Mouse (Mus musculus): ENCODE measurements around the gene Tceanc2. TPM values are rescaled to one million over a fixed set of nuclear protein-coding genes. Genes with fewer than 3 reads are reported as not detected.

Tceanc2 gene
- polyA plus RNA-seq, 1 experiment, result 15.9 TPM

GRCm38 (mm10) chr4:107159166-107159773 is 19.6 kb downstream of the Tceanc2 start:
- Histone ChIP-seq H3K4me1 (ENCODE audit: control insufficient read depth, insufficient read depth, insufficient read length, low read length) (peaks cover 5% of the 10 kb centered on the region; the same call in 1 of the 2 replicates), H3K27ac (replicated peaks; ENCODE audit: low read depth, low read length) (no peak overlapping the region)

GRCm38 (mm10) chr4:107156983-107157401 is 21.9 kb downstream of the Tceanc2 start:
- H3K4me3 ChIP-seq (ENCODE audit: insufficient read depth, low read depth, low read length), result no peak overlapping the region
- H3K27ac ChIP-seq (replicated peaks; ENCODE audit: low read depth, low read length), result no peak overlapping the region
- H3K4me1 ChIP-seq (ENCODE audit: control insufficient read depth, insufficient read depth, insufficient read length, low read length), result peaks cover 5% of the 10 kb centered on the region; the same call in 1 of the 2 replicates

More at GRCm38 (mm10) chr4:107159166-107159773, 19.6 kb downstream of the Tceanc2 start:
- H3K4me3 ChIP-seq (ENCODE audit: insufficient read depth, low read depth, low read length), result no peak overlapping the region

GRCm38 (mm10) chr4:107152571-107152970 is 26.3 kb downstream of the Tceanc2 start:
- Histone ChIP-seq H3K4me1 (ENCODE audit: control insufficient read depth, insufficient read depth, insufficient read length, low read length) (no peaks in the 10 kb centered on the region), H3K4me3 (ENCODE audit: insufficient read depth, low read depth, low read length) (no peak overlapping the region), H3K27ac (replicated peaks; ENCODE audit: low read depth, low read length) (no peak overlapping the region)

GRCm38 (mm10) chr4:107150991-107151390 is 27.9 kb downstream of the Tceanc2 start:
- no peak overlapping the region for H3K27ac ChIP-seq (replicated peaks; ENCODE audit: low read depth, low read length)
- no peaks in the 10 kb centered on the region for H3K4me1 ChIP-seq (ENCODE audit: control insufficient read depth, insufficient read depth, insufficient read length, low read length)

GRCm38 (mm10) chr4:107143511-107143910 is 35.4 kb downstream of the Tceanc2 start:
- Histone ChIP-seq H3K4me3 (ENCODE audit: insufficient read depth, low read depth, low read length) (no peak overlapping the region), H3K4me1 (ENCODE audit: control insufficient read depth, insufficient read depth, insufficient read length, low read length) (no peaks in the 10 kb centered on the region; the same call in 1 of the 2 replicates), H3K27ac (replicated peaks; ENCODE audit: low read depth, low read length) (no peak overlapping the region)

More at GRCm38 (mm10) chr4:107150991-107151390, 27.9 kb downstream of the Tceanc2 start:
- H3K4me3 ChIP-seq (ENCODE audit: insufficient read depth, low read depth, low read length), result no peak overlapping the region

GRCm38 (mm10) chr4:107139836-107140631 is 38.9 kb downstream of the Tceanc2 start:
- Histone ChIP-seq H3K4me3 (ENCODE audit: insufficient read depth, low read depth, low read length) (no peak overlapping the region), H3K27ac (replicated peaks; ENCODE audit: low read depth, low read length) (no peak overlapping the region), H3K4me1 (ENCODE audit: control insufficient read depth, insufficient read depth, insufficient read length, low read length) (no peaks in the 10 kb centered on the region; the same call in 1 of the 2 replicates)

GRCm38 (mm10) chr4:107138948-107139835 is 39.7 kb downstream of the Tceanc2 start:
- no peak overlapping the region for H3K4me3 ChIP-seq (ENCODE audit: insufficient read depth, low read depth, low read length)
- no peak overlapping the region for H3K27ac ChIP-seq (replicated peaks; ENCODE audit: low read depth, low read length)
- no peaks in the 10 kb centered on the region; the same call in 1 of the 2 replicates for H3K4me1 ChIP-seq (ENCODE audit: control insufficient read depth, insufficient read depth, insufficient read length, low read length)

GRCm38 (mm10) chr4:107136531-107136930 is 42.4 kb downstream of the Tceanc2 start:
- H3K4me3 ChIP-seq (ENCODE audit: insufficient read depth, low read depth, low read length), result no peak overlapping the region
- H3K4me1 ChIP-seq (ENCODE audit: control insufficient read depth, insufficient read depth, insufficient read length, low read length), result no peaks in the 10 kb centered on the region; the same call in 1 of the 2 replicates
- H3K27ac ChIP-seq (replicated peaks; ENCODE audit: low read depth, low read length), result no peak overlapping the region

- H3K4me3 ChIP-seq (ENCODE audit: insufficient read depth, low read depth, low read length), result no peak overlapping the region
- H3K4me1 ChIP-seq (ENCODE audit: control insufficient read depth, insufficient read depth, insufficient read length, low read length), result no peaks in the 10 kb centered on the region; the same call in 1 of the 2 replicates
- no peak overlapping the region for H3K27ac ChIP-seq (replicated peaks; ENCODE audit: low read depth, low read length)
These were observed 43.3 kb downstream of the Tceanc2 start for GRCm38 (mm10) chr4:107135663-107136062.

GRCm38 (mm10) chr4:107134891-107135290 is 44.0 kb downstream of the Tceanc2 start:
- Histone ChIP-seq H3K27ac (replicated peaks; ENCODE audit: low read depth, low read length) (no peak overlapping the region), H3K4me3 (ENCODE audit: insufficient read depth, low read depth, low read length) (no peak overlapping the region), H3K4me1 (ENCODE audit: control insufficient read depth, insufficient read depth, insufficient read length, low read length) (no peaks in the 10 kb centered on the region)

GRCm38 (mm10) chr4:107130534-107130933 is 48.4 kb downstream of the Tceanc2 start:
- H3K4me3 ChIP-seq (ENCODE audit: insufficient read depth, low read depth, low read length), result no peak overlapping the region
- H3K4me1 ChIP-seq (ENCODE audit: control insufficient read depth, insufficient read depth, insufficient read length, low read length), result no peaks in the 10 kb centered on the region
- H3K27ac ChIP-seq (replicated peaks; ENCODE audit: low read depth, low read length), result no peak overlapping the region

- no peak overlapping the region for H3K27ac ChIP-seq (replicated peaks; ENCODE audit: low read depth, low read length)
- no peaks in the 10 kb centered on the region for H3K4me1 ChIP-seq (ENCODE audit: control insufficient read depth, insufficient read depth, insufficient read length, low read length)
These were observed 49.5 kb downstream of the Tceanc2 start for GRCm38 (mm10) chr4:107129373-107129772.

GRCm38 (mm10) chr4:107127901-107128669 is 50.8 kb downstream of the Tceanc2 start:
- H3K27ac ChIP-seq (replicated peaks; ENCODE audit: low read depth, low read length), result no peak overlapping the region
- H3K4me3 ChIP-seq (ENCODE audit: insufficient read depth, low read depth, low read length), result no peak overlapping the region
- H3K4me1 ChIP-seq (ENCODE audit: control insufficient read depth, insufficient read depth, insufficient read length, low read length), result no peaks in the 10 kb centered on the region

More at GRCm38 (mm10) chr4:107129373-107129772, 49.5 kb downstream of the Tceanc2 start:
- no peak overlapping the region for H3K4me3 ChIP-seq (ENCODE audit: insufficient read depth, low read depth, low read length)

GRCm38 (mm10) chr4:107126891-107127524 is 51.9 kb downstream of the Tceanc2 start:
- H3K4me1 ChIP-seq (ENCODE audit: control insufficient read depth, insufficient read depth, insufficient read length, low read length), result no peaks in the 10 kb centered on the region
- no peak overlapping the region for H3K27ac ChIP-seq (replicated peaks; ENCODE audit: low read depth, low read length)
- H3K4me3 ChIP-seq (ENCODE audit: insufficient read depth, low read depth, low read length), result no peak overlapping the region
